Mouse (Mus musculus): ENCODE measurements at regions not wholly inside any gene's neighbourhood (a gene's known extent, or its start where the extent isn't known, plus 50 kb on each side); places are given as distances from the start of the nearest gene placed in this dataset.
"Not testable (repeated sequence)": the region's sequence is repeated elsewhere in the genome, so short reads cannot be mapped to it uniquely, and the experiment has no call there.

DNA sequence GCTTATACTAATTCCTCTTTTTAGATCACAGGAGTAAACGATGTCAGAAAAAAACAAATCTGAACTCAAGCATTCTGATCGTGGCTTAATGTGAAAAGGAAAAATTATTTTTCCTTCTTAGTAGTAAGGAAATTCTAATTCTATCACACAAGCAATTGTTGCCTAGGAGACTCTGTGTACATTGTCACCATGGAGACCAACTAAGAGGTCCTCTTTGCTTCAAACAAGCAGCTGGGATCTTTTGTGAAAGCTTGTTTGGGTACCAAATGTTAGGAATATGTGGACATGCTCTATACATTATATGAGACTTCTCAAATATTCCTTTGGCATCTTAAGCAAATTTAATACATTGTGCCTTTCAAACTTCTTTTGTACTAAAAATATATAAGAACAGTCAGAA is 345.9 kb upstream of the Atp10a start:
- no peak for DNase-seq (ENCODE audit: extremely low read depth, insufficient read length, low spot score)

GRCm38 (mm10) chr7:58322381-58322780 is 333.6 kb upstream of the Atp10a start:
- no peak for DNase-seq (ENCODE audit: extremely low read depth, insufficient read length, low spot score)

DNA sequence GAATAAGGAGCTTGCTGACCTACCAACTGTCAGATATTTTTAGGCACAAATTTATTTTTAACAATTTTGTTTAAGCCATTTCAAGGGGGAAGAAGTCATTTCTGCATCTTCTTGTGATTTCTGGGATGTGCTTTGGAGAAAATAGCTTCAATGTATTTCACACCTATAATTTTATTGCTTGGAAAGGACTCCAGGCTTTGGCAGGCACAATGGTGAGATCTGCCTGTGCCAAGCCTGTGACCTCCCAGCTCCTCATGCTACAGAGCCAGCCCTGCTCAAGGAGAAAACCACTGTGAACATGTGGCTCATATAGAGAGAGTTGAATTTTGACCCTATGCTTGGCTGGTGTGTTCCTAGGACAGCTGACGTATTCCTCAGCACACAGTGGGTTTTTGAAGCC is 288.6 kb upstream of the Atp10a start:
- DNase-seq (ENCODE audit: extremely low read depth, insufficient read length, low spot score) = no peak

DNA sequence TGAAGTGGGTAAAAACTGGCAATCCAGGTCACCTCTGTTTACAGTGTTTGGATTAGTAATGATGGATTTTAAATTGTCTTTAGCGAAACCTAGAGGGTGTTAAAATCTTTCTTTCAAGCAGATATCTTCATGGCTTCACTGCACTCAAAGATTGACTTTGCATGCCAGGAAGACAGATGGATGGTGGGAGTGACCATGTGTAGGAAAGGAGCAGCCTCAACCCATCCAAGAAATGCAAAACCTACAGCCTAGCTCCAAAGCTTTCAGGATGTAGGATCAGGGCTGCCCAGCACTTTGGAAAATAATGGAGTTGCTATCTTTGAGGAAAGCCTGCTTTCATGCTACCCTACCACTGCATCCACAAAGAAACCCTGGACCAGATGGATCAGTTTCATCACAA is 272.6 kb upstream of the Atp10a start:
- no peak for DNase-seq (ENCODE audit: extremely low read depth, insufficient read length, low spot score)

- DNase-seq (ENCODE audit: extremely low read depth, insufficient read length, low spot score) = no peak
Observed at GRCm38 (mm10) chr7:58388326-58388725, 267.6 kb upstream of the Atp10a start.

DNA sequence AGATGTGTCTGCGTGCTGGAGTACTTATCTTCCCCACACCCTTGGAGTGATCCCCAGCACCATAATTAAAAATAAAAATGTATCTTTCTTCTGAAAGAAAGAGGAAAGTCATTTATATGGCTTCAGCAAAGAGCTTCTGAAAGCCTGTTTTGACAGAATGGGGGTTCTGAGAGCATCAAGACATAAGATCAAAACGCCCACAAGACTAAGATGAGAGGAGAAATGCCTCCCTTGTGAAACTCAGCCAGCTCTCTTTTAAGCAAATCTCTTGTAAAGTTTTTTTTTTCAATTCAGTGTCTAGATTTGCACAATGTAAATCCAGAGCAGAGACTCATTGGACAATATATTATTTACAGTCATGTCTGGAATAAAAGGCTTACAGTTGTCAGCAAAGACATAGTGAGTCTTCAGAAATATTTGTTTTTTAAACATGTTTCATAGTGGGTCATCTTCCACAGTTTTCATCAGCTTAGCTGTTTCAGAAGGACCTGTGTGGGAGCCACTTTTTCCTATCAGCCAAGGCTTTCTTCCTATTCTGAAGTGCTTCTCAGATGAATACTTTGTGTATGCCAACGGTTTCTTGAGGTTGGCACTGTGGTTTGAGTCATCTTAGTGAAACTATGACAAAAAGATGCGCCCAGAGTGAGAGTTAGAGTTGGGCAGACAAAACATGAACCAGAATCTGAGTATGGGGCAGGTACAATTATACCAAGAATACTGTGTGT is 263.4 kb upstream of the Atp10a start:
- DNase-seq (ENCODE audit: extremely low read depth, insufficient read length, low spot score) = no peak

GRCm38 (mm10) chr7:58397992-58398391 is 258.0 kb upstream of the Atp10a start:
- no peak for DNase-seq (ENCODE audit: extremely low read depth, insufficient read length, low spot score)

- no peak for DNase-seq (ENCODE audit: extremely low read depth, insufficient read length, low spot score)
Observed at GRCm38 (mm10) chr7:58398558-58399144, 257.3 kb upstream of the Atp10a start.

- DNase-seq (ENCODE audit: extremely low read depth, insufficient read length, low spot score) = peak; percentile 86
Observed at GRCm38 (mm10) chr7:58399145-58399604, 256.8 kb upstream of the Atp10a start.

DNA sequence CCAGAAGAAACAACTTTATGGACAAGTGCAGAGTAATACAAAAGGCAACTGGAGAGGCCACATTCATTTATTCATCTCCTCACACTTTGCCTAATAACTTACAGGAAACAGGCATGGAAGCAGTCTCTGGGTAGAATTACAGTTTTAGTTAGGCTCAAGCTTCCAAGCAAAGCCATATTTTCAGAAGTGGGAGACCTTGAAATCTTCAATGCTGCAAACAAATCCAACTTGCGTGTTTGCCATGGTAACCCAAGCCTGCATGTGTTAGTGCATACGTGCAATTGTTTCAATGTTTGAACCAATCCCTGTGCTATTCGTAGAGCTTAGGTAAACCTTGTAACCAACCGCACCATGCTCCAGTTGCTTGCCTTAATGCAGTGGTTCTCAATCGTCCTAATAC is 256.3 kb upstream of the Atp10a start:
- DNase-seq (ENCODE audit: extremely low read depth, insufficient read length, low spot score) = no peak

GRCm38 (mm10) chr7:58400594-58400993 is 255.4 kb upstream of the Atp10a start:
- DNase-seq (ENCODE audit: extremely low read depth, insufficient read length, low spot score) = no peak

DNA sequence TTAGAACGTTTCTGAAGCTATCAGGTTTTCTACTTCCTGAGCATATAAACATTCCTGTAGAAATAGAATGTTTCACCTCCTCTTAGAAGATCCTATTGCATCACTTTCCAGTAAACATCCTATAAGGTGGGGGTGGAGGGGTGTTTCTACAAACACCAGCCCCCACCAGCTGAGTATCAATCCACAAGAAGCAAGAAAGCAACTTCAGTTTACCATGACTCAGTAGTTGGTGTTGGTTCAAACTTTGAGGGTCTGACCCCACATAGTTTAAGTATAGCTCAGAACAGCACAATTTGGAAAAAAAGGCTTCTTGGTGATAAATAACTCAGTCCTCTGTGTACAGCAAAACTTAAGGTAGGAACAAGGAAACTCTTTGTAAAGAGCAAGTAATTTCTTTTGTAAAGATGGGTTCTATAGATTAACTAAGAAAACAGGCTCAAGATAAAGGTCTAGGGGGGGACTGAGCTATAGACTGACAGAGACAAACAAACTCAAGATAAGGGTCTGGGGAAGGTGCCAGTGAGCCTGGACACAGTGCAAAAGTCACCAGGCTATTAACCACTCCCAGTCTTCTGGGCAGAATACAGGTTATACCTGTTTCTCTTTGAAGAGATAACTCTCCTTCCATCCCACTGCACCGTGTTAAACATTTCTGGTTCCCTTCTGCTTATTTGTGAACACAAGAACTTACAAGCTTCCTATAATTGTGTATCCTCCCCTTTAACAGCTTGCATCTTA is 218.9 kb upstream of the Atp10a start:
- no peak for DNase-seq (ENCODE audit: extremely low read depth, insufficient read length, low spot score)

DNA sequence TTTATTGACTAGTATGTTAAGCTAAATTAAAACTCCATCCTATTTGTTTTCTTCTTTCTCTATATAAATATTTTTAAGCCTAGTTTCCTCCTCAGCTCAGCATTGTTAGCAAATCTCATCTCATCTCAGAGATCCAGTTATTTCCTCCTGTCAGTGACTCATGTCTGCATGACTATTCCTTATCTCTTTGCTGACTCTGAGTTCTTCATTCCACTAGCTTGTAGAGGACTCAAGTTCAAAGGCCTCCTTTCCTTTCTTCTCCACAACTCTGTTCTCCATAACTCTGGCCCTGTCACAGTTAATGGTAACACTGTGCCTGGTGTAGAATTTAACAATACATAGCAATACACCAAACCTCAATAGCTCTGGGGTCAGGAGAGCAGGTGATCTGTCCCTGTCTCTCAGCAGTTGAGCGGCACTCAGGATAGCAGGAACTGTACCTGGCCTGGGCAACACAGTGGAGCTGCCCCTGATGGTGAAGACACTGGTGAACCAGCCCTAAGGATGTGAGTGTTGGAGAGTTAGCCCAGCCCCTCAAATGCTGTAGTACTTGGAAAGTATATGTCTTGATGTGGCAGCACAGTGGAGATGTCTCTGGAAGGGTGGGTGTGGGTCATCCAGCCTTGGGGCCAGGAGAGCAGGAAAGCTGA is 213.3 kb upstream of the Atp10a start:
- DNase-seq (ENCODE audit: extremely low read depth, insufficient read length, low spot score) = no peak

DNA sequence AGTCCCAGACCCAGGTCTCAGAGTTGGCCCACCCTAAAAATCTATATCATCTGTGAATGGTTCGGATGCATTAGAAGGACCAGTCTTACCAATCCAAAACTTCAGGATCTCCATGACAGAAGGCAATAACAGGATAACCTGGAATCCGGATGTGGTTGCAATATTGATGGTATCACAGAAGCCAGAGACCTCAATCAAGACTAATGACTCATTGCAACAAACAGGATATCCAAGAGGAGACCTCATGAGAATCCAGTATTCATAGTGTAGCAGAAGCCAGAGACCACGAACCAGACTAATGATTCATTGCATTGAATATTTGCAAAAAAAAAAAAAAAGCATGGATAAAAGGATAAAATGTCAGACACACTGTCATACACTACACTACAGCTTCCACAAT is 212.7 kb upstream of the Atp10a start:
- DNase-seq (ENCODE audit: extremely low read depth, insufficient read length, low spot score) = peak; percentile 11

- no peak for DNase-seq (ENCODE audit: extremely low read depth, insufficient read length, low spot score)
Observed at GRCm38 (mm10) chr7:58445781-58446180, 210.2 kb upstream of the Atp10a start.

DNA sequence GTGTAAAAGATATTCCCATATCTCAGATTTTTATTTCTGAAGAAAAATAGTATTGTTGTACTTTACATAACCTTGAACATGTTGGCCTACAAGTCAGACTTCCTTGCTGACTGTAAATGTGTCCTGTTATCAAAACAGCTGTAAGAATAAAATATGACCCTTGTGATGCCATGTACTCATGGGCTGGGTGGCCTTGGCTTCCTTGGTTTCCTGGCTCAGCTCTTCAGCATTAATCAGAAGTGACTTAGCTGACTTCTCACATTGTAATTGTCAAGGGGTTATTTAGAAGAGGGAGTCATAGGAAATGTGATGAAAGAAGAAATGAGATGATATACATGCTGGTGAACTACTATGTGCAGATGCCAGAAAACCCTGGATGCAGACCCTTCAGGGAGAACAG is 209.7 kb upstream of the Atp10a start:
- no peak for DNase-seq (ENCODE audit: extremely low read depth, insufficient read length, low spot score)

GRCm38 (mm10) chr7:58448727-58449126 is 207.2 kb upstream of the Atp10a start:
- DNase-seq (ENCODE audit: extremely low read depth, insufficient read length, low spot score) = no peak

DNA sequence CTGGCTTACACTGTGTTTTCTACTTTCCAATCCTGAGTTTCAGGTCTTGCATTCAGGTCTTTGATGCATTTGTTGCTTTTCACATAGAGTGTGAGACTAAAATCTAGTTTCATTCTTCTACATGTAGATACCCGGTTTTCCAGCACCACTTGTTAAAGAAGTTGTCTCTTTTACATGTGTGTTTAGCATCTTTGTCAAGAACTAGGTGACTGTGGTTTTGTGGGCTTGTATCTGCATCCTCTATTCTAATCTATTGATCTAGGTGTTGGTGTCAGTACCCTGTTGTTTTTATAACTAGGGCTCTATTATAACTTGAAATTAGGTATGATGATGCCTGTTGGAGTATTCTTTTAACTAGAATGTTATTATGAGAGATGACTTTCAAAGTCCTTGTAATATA is 204.0 kb upstream of the Atp10a start:
- DNase-seq (ENCODE audit: extremely low read depth, insufficient read length, low spot score) = no peak

- DNase-seq (ENCODE audit: extremely low read depth, insufficient read length, low spot score) = not testable (repeated sequence)
Observed at GRCm38 (mm10) chr7:58458146-58458545, 197.8 kb upstream of the Atp10a start.

GRCm38 (mm10) chr7:58460939-58461338 is 195.0 kb upstream of the Atp10a start:
- DNase-seq (ENCODE audit: extremely low read depth, insufficient read length, low spot score) = no peak

- no peak for DNase-seq (ENCODE audit: extremely low read depth, insufficient read length, low spot score)
Observed at GRCm38 (mm10) chr7:58473150-58473549, 182.8 kb upstream of the Atp10a start.

Measured in 3134 (cell line).